Mouse (Mus musculus) neural tube, embryonic 12.5 days (tissue): ENCODE data around the gene Wdr43. TPM values are rescaled to one million over a fixed set of nuclear protein-coding genes. Genes with fewer than 3 reads are reported as not detected.

ENCODE experiments used
- polyA plus RNA-seq: library from polyadenylated mRNA; unstranded; fragments of >200 nt; fragmentation: Nextera tagmentation; extraction: Ambion mirVana; gene quantifications from 2 replicates; pipeline ENCODE4 v1.2.1, GENCODE M21; 2016

Gene Wdr43
- polyA plus RNA-seq, 1 experiment from 2014 or later = 72.5 TPM

Other genes with a start within 250 kb of the Wdr43 start
- gene Gm4707, start 156.0 kb upstream of the Wdr43 start, polyA plus RNA-seq = 2.6 and 3.4 TPM in 2 replicates
- gene Smchd1, start 140.6 kb upstream of the Wdr43 start, polyA plus RNA-seq = 53.1 and 68.2 TPM in 2 replicates
- gene Ndc80, start 89.0 kb upstream of the Wdr43 start, polyA plus RNA-seq = 31.4 and 33.7 TPM in 2 replicates
- 0.94 and 0.95 TPM in 2 replicates for gene Spdya, start 63.8 kb upstream of the Wdr43 start, polyA plus RNA-seq
- 0.25 and 0.28 TPM in 2 replicates for gene Togaram2, start 57.4 kb downstream of the Wdr43 start, polyA plus RNA-seq
- gene Pcare, start 137.0 kb downstream of the Wdr43 start, polyA plus RNA-seq = not detected in 2 replicates
- gene Clip4, start 152.6 kb downstream of the Wdr43 start, polyA plus RNA-seq = 9.1 and 9.6 TPM in 2 replicates